Mouse (Mus musculus) kidney, adult 2 months (tissue): ENCODE results near the gene Ppfia4.

Experiments
- CTCF ChIP-seq: fragments of 200-500 bp; conservative IDR thresholded peaks from 2 replicates; pipeline ENCODE4 v1.5.1; 2011; ENCODE audit warnings: low read depth, mild to moderate bottlenecking, control low read depth, low read length, moderate library complexity, mixed read lengths; ENCODE audit not compliant: insufficient read depth, insufficient read length
- POLR2A ChIP-seq: fragments of 200-500 bp; IDR thresholded peaks from one replicate; pipeline ENCODE4 v1.6.1; 2011; ENCODE audit warnings: low read depth, low read length, control low read depth

DNA sequence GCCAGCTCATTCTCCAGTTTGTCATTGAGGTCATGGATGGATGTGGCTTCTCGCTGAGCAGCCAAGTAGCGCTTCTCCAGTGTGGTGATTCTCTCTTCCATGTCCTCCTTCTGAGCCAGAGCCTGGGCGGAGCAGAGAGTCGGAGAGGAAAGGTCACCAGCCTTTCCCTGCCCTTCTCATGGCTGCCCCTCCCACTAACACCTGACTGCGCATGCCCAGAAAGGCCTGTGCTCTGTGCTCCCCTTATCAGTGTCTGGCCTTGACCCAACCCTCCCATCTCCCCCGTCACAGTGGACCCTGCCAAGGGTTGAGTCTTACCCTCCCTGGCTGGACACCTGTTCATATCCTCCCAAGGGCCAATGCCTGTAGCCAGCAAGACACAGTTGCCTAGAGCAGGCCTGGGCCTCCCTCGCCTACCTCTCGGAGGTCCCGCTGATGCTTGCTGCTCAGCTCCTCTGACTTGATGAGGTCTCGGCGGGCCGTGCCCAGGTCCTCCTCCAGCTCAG is 5.8 kb downstream of the Ppfia4 start:
- no peak for TF ChIP-seq CTCF
- no peak for TF ChIP-seq POLR2A
